22 mouse cellular contexts compared by ENCODE assay signal in the genomic region with DNA sequence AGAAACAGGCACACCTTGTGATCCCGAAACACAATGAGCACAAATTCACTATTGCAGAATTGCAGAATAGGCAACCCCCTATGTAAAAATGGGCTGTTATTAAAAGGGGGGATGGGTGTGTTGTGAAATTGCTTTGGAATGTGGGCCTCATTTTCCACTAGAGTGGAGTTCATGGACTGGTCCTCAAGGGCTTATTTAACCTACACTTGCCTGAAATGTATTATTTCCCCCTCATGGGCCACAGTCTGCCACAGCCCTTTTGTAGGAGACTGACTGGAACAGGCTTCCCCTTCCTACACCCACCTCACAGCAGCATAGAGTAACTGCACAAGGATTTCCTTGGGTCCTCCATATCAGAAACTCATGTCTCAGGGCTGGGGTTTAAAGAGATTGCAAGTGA.
DNase-seq lines count a peak whose midpoint lies in the region; ATAC-seq and TF ChIP-seq lines count a peak whose summit lies in the region.
"Had no signal": no experiment of that assay in that cellular context is flagged by ENCODE, and none has a peak within 500 bp of the region (broad histone marks: within the 10 kb centered on the region; RNA-seq: fewer than 3 reads in every experiment).

No protein-coding gene starts in this region.

- TF ChIP-seq POLR2A in limb, embryonic 14.5 days (IDR thresholded peaks at IDR 0.05; ENCODE audit: borderline replicate concordance, extremely low read depth, insufficient read depth, insufficient read length), result no peak

- H3K4me2 ChIP-seq in embryonic facial prominence, embryonic 11.5 days (ENCODE audit: low read depth, low read length), result no peak overlapping the region
- H3K4me2 ChIP-seq in midbrain, postnatal 0 days (ENCODE audit: low read depth, low read length, poor library complexity, severe bottlenecking), result no peak overlapping the region
- no peak overlapping the region for H3K4me2 ChIP-seq in limb, embryonic 14.5 days (replicated peaks; ENCODE audit: low read depth, low read length, severe bottlenecking)
- H3K4me2 ChIP-seq: embryonic facial prominence, embryonic 15.5 days; heart, embryonic 11.5 days; heart, embryonic 15.5 days; hindbrain, embryonic 13.5 days had no signal

- no peaks in the 10 kb centered on the region for H3K9me3 ChIP-seq in embryonic facial prominence, embryonic 11.5 days (replicated peaks; ENCODE audit: control insufficient read depth, low read length)
- no peaks in the 10 kb centered on the region for H3K9me3 ChIP-seq in embryonic facial prominence, embryonic 10.5 days
- H3K9me3 ChIP-seq in midbrain, embryonic 10.5 days (replicated peaks), result no peaks in the 10 kb centered on the region
- H3K9me3 ChIP-seq in midbrain, postnatal 0 days (ENCODE audit: low read length), result no peaks in the 10 kb centered on the region
- H3K9me3 ChIP-seq in limb, embryonic 14.5 days (ENCODE audit: control insufficient read depth, low read length), result no peaks in the 10 kb centered on the region
- H3K9me3 ChIP-seq: embryonic facial prominence, embryonic 15.5 days; heart, embryonic 15.5 days; hindbrain, embryonic 13.5 days had no signal

- no peak for TF ChIP-seq CTCF in midbrain, postnatal 0 days (IDR thresholded peaks at IDR 0.05)

- H3K27me3 ChIP-seq in embryonic facial prominence, embryonic 11.5 days (ENCODE audit: control insufficient read depth, insufficient read depth, low read length), result no peaks in the 10 kb centered on the region
- 0 out of 2 replicates have a peak, but pooled peaks cover 3% of the 10 kb centered on the region for H3K27me3 ChIP-seq in embryonic facial prominence, embryonic 10.5 days (replicated peaks; ENCODE audit: low read depth, poor library complexity, severe bottlenecking)
- H3K27me3 ChIP-seq in midbrain, embryonic 10.5 days (ENCODE audit: low read depth, poor library complexity, severe bottlenecking), result no peaks in the 10 kb centered on the region; the same call in 1 of the 2 replicates
- H3K27me3 ChIP-seq in midbrain, postnatal 0 days (ENCODE audit: insufficient read depth, low read length), result no peaks in the 10 kb centered on the region
- no peaks in the 10 kb centered on the region for H3K27me3 ChIP-seq in limb, embryonic 14.5 days (ENCODE audit: control insufficient read depth, insufficient read depth, low read length)
- H3K27me3 ChIP-seq: embryonic facial prominence, embryonic 15.5 days; heart, embryonic 15.5 days; hindbrain, embryonic 13.5 days; Patski had no signal

- no peak overlapping the region for H3K4me3 ChIP-seq in embryonic facial prominence, embryonic 11.5 days (ENCODE audit: low read depth, low read length)
- H3K4me3 ChIP-seq in embryonic facial prominence, embryonic 10.5 days, result no peak overlapping the region
- H3K4me3 ChIP-seq in midbrain, embryonic 10.5 days, result no peak overlapping the region
- H3K4me3 ChIP-seq in midbrain, postnatal 0 days (ENCODE audit: low read depth, low read length), result no peak overlapping the region
- no peak overlapping the region for H3K4me3 ChIP-seq in limb, embryonic 14.5 days (replicated peaks; ENCODE audit: low read length)
- H3K4me3 ChIP-seq: embryonic facial prominence, embryonic 15.5 days; erythroblast, embryonic 14.5 days; heart, adult 2 months; heart, embryonic 15.5 days; hindbrain, embryonic 13.5 days had no signal

- no peak overlapping the region for H3K9ac ChIP-seq in embryonic facial prominence, embryonic 11.5 days (replicated peaks; ENCODE audit: low read length)
- H3K9ac ChIP-seq in midbrain, postnatal 0 days (replicated peaks; ENCODE audit: low read length, poor library complexity, severe bottlenecking), result no peak overlapping the region
- H3K9ac ChIP-seq in limb, embryonic 14.5 days (ENCODE audit: low read depth, low read length, severe bottlenecking), result no peak overlapping the region
- H3K9ac ChIP-seq: embryonic facial prominence, embryonic 15.5 days; heart, embryonic 15.5 days; hindbrain, embryonic 13.5 days had no signal

- ATAC-seq in embryonic facial prominence, embryonic 11.5 days (replicated peaks; ENCODE audit: insufficient number of reproducible peaks, low FRiP score, low TSS enrichment, low read depth), result no peak
- no peak for ATAC-seq in midbrain, postnatal 0 days (ENCODE audit: low FRiP score)
- ATAC-seq in limb, embryonic 14.5 days (ENCODE audit: low FRiP score, low read depth), result peak; percentile 68
- ATAC-seq: activated CD4-positive, CD25-positive, alpha-beta regulatory T cell, adult 4 months; forebrain, embryonic 16.5 days; Patski had no signal

- no peaks in the 10 kb centered on the region for H3K4me1 ChIP-seq in embryonic facial prominence, embryonic 11.5 days (ENCODE audit: control insufficient read depth, insufficient read depth, low read length)
- H3K4me1 ChIP-seq in embryonic facial prominence, embryonic 10.5 days, result peaks cover 11% of the 10 kb centered on the region
- peaks cover 11% of the 10 kb centered on the region for H3K4me1 ChIP-seq in midbrain, embryonic 10.5 days
- H3K4me1 ChIP-seq in midbrain, postnatal 0 days (ENCODE audit: insufficient read depth, low read length), result no peaks in the 10 kb centered on the region
- H3K4me1 ChIP-seq in limb, embryonic 14.5 days (ENCODE audit: control insufficient read depth, insufficient read depth, low read length), result peaks cover 31% of the 10 kb centered on the region
- H3K4me1 ChIP-seq: embryonic facial prominence, embryonic 15.5 days; heart, embryonic 15.5 days; hindbrain, embryonic 13.5 days had no signal

- WGBS in embryonic facial prominence, embryonic 11.5 days, result 59% methylated on average over 1 of the region's 1 CpGs
- 69% methylated on average over 1 of the region's 1 CpGs for WGBS in embryonic facial prominence, embryonic 10.5 days
- WGBS in midbrain, embryonic 10.5 days, result 71% methylated on average over 1 of the region's 1 CpGs
- WGBS in midbrain, postnatal 0 days, result 71% methylated on average over 1 of the region's 1 CpGs
- WGBS in limb, embryonic 14.5 days, result 32% methylated on average over 1 of the region's 1 CpGs

- no peak overlapping the region for H3K27ac ChIP-seq in embryonic facial prominence, embryonic 11.5 days (replicated peaks; ENCODE audit: low read depth, low read length)
- no peak overlapping the region for H3K27ac ChIP-seq in embryonic facial prominence, embryonic 10.5 days (replicated peaks)
- 0 out of 2 replicates have a peak overlapping the region, but pooled peaks have one; percentile 17 for H3K27ac ChIP-seq in midbrain, embryonic 10.5 days (replicated peaks)
- no peak overlapping the region for H3K27ac ChIP-seq in midbrain, postnatal 0 days (ENCODE audit: low read depth, low read length)
- H3K27ac ChIP-seq in limb, embryonic 14.5 days (replicated peaks; ENCODE audit: low read depth, low read length), result no peak overlapping the region
- H3K27ac ChIP-seq: embryonic facial prominence, embryonic 15.5 days; heart, adult 2 months; heart, embryonic 15.5 days; hindbrain, embryonic 13.5 days had no signal

- H3K36me3 ChIP-seq in embryonic facial prominence, embryonic 11.5 days (replicated peaks; ENCODE audit: control insufficient read depth, insufficient read depth, low read depth, low read length), result no peaks in the 10 kb centered on the region
- H3K36me3 ChIP-seq in embryonic facial prominence, embryonic 10.5 days (replicated peaks), result no peaks in the 10 kb centered on the region
- no peaks in the 10 kb centered on the region for H3K36me3 ChIP-seq in midbrain, embryonic 10.5 days
- no peaks in the 10 kb centered on the region for H3K36me3 ChIP-seq in midbrain, postnatal 0 days (ENCODE audit: insufficient read depth, low read length)
- no peaks in the 10 kb centered on the region for H3K36me3 ChIP-seq in limb, embryonic 14.5 days (ENCODE audit: control insufficient read depth, insufficient read depth, low read length)
- H3K36me3 ChIP-seq: embryonic facial prominence, embryonic 15.5 days; heart, embryonic 15.5 days; hindbrain, embryonic 13.5 days had no signal

- DNase-seq in embryonic facial prominence, embryonic 11.5 days (ENCODE audit: low spot score), result peak; percentile 44
- DNase-seq in embryonic facial prominence, embryonic 10.5 days (ENCODE audit: low spot score), result no peak
- DNase-seq in midbrain, embryonic 10.5 days (ENCODE audit: low spot score), result no peak
- no peak for DNase-seq in midbrain, postnatal 0 days (ENCODE audit: low spot score)
- peak; percentile 35 for DNase-seq in limb, embryonic 14.5 days (ENCODE audit: low spot score)
- DNase-seq in layer of hippocampus, adult 11-12 months (ENCODE audit: low spot score), result no peak
- DNase-seq in urinary bladder, postnatal 14 days (ENCODE audit: low spot score), result no peak
- DNase-seq: adrenal gland, postnatal 14 days; cerebellum, adult 11-12 months; cerebellum, adult 9-10 months; cerebellum, postnatal 25 days; gastrocnemius, postnatal 14 days; heart, adult 2 months; heart, postnatal 14 days had no signal

Comparison
In these comparisons a context has a peak if more than half of its experiments do, and no peak if none do; other contexts are left out.
1. DNase-seq: peak in embryonic facial prominence, embryonic 11.5 days (single experiment) and limb, embryonic 14.5 days (single experiment); none in embryonic facial prominence, embryonic 10.5 days (single experiment), midbrain, embryonic 10.5 days (single experiment), midbrain, postnatal 0 days (single experiment), layer of hippocampus, adult 11-12 months (single experiment) and urinary bladder, postnatal 14 days (single experiment).